Mouse (Mus musculus): ENCODE measurements around the gene Srsf6. TPM values are rescaled to one million over a fixed set of nuclear protein-coding genes. Genes with fewer than 3 reads are reported as not detected.

Srsf6 gene
- polyA plus RNA-seq, 1 experiment, result 46.1 TPM

- Histone ChIP-seq H3K36me3 (ENCODE audit: control insufficient read depth, insufficient read depth, low read length) (peaks cover 12% of the 10 kb centered on the region), H3K4me3 (ENCODE audit: low read depth, low read length) (no peak overlapping the region), H3K27ac (ENCODE audit: insufficient read depth, low read depth, low read length) (no peak overlapping the region), H3K4me1 (ENCODE audit: control insufficient read depth, insufficient read depth, insufficient read length, low read length) (peaks cover 7% of the 10 kb centered on the region; the same call in 1 of the 2 replicates), H3K27me3 (ENCODE audit: control insufficient read depth, insufficient read depth, low read length) (no peaks in the 10 kb centered on the region)
- 14% methylated on average over 11 of the region's 11 CpGs for WGBS
- TF ChIP-seq POLR2A (IDR thresholded peaks at IDR 0.05; ENCODE audit: low read depth, low read length) (no peak), CTCF (IDR thresholded peaks at IDR 0.05; ENCODE audit: extremely low read depth, insufficient read length, insufficient replicate concordance, low read depth, low read length) (no peak)
These were observed 12.6 kb downstream of the Srsf6 start for GRCm38 (mm10) chr2:162943931-162944330.

- Histone ChIP-seq H3K4me1 (ENCODE audit: control insufficient read depth, insufficient read depth, insufficient read length, low read length) (peaks cover 7% of the 10 kb centered on the region; the same call in 1 of the 2 replicates), H3K36me3 (ENCODE audit: control insufficient read depth, insufficient read depth, low read length) (no peaks in the 10 kb centered on the region), H3K27ac (ENCODE audit: insufficient read depth, low read depth, low read length) (no peak overlapping the region), H3K4me3 (ENCODE audit: low read depth, low read length) (no peak overlapping the region), H3K27me3 (ENCODE audit: control insufficient read depth, insufficient read depth, low read length) (no peaks in the 10 kb centered on the region)
- 87% methylated on average over 5 of the region's 5 CpGs for WGBS
- no peak for TF ChIP-seq CTCF (IDR thresholded peaks at IDR 0.05; ENCODE audit: extremely low read depth, insufficient read length, insufficient replicate concordance, low read depth, low read length)
- no peak for TF ChIP-seq POLR2A (IDR thresholded peaks at IDR 0.05; ENCODE audit: low read depth, low read length)
These were observed 15.6 kb downstream of the Srsf6 start for GRCm38 (mm10) chr2:162946964-162947363.

- H3K4me3 ChIP-seq (ENCODE audit: low read depth, low read length), result peak overlapping the region; percentile 34
- 26% methylated on average over 15 of the region's 15 CpGs for WGBS
- TF ChIP-seq CTCF (IDR thresholded peaks at IDR 0.05; ENCODE audit: extremely low read depth, insufficient read length, insufficient replicate concordance, low read depth, low read length) (no peak), POLR2A (IDR thresholded peaks at IDR 0.05; ENCODE audit: low read depth, low read length) (no peak)
These were observed 16.4 kb downstream of the Srsf6 start for GRCm38 (mm10) chr2:162947736-162948135.

GRCm38 (mm10) chr2:162948221-162948620 lies 16.9 kb downstream of the Srsf6 start:
- peak overlapping the region; percentile 34 for H3K4me3 ChIP-seq (ENCODE audit: low read depth, low read length)
- H3K27ac ChIP-seq (ENCODE audit: insufficient read depth, low read depth, low read length), result no peak overlapping the region
- H3K36me3 ChIP-seq (ENCODE audit: control insufficient read depth, insufficient read depth, low read length), result no peaks in the 10 kb centered on the region
- TF ChIP-seq CTCF (IDR thresholded peaks at IDR 0.05; ENCODE audit: extremely low read depth, insufficient read length, insufficient replicate concordance, low read depth, low read length) (no peak), POLR2A (IDR thresholded peaks at IDR 0.05; ENCODE audit: low read depth, low read length) (no peak)
- H3K4me1 ChIP-seq (ENCODE audit: control insufficient read depth, insufficient read depth, insufficient read length, low read length), result peaks cover 3% of the 10 kb centered on the region; the same call in 1 of the 2 replicates
- 61% methylated on average over 14 of the region's 14 CpGs for WGBS
- H3K27me3 ChIP-seq (ENCODE audit: control insufficient read depth, insufficient read depth, low read length), result no peaks in the 10 kb centered on the region

More at GRCm38 (mm10) chr2:162947736-162948135, 16.4 kb downstream of the Srsf6 start:
- no peak overlapping the region for H3K27ac ChIP-seq (ENCODE audit: insufficient read depth, low read depth, low read length)
- H3K36me3 ChIP-seq (ENCODE audit: control insufficient read depth, insufficient read depth, low read length), result no peaks in the 10 kb centered on the region
- H3K27me3 ChIP-seq (ENCODE audit: control insufficient read depth, insufficient read depth, low read length), result no peaks in the 10 kb centered on the region
- peaks cover 6% of the 10 kb centered on the region; the same call in 1 of the 2 replicates for H3K4me1 ChIP-seq (ENCODE audit: control insufficient read depth, insufficient read depth, insufficient read length, low read length)

GRCm38 (mm10) chr2:162950776-162951175 lies 19.4 kb downstream of the Srsf6 start:
- WGBS, result 90% methylated on average over 2 of the region's 2 CpGs
- Histone ChIP-seq H3K4me3 (ENCODE audit: low read depth, low read length) (no peak overlapping the region), H3K27ac (ENCODE audit: insufficient read depth, low read depth, low read length) (no peak overlapping the region), H3K27me3 (ENCODE audit: control insufficient read depth, insufficient read depth, low read length) (no peaks in the 10 kb centered on the region), H3K36me3 (ENCODE audit: control insufficient read depth, insufficient read depth, low read length) (no peaks in the 10 kb centered on the region), H3K4me1 (ENCODE audit: control insufficient read depth, insufficient read depth, insufficient read length, low read length) (peaks cover 3% of the 10 kb centered on the region; the same call in 1 of the 2 replicates)
- no peak for TF ChIP-seq POLR2A (IDR thresholded peaks at IDR 0.05; ENCODE audit: low read depth, low read length)
- TF ChIP-seq CTCF (IDR thresholded peaks at IDR 0.05; ENCODE audit: extremely low read depth, insufficient read length, insufficient replicate concordance, low read depth, low read length), result no peak

- TF ChIP-seq CTCF (IDR thresholded peaks at IDR 0.05; ENCODE audit: extremely low read depth, insufficient read length, insufficient replicate concordance, low read depth, low read length) (no peak), POLR2A (IDR thresholded peaks at IDR 0.05; ENCODE audit: low read depth, low read length) (no peak)
- Histone ChIP-seq H3K4me3 (ENCODE audit: low read depth, low read length) (no peak overlapping the region), H3K27ac (ENCODE audit: insufficient read depth, low read depth, low read length) (no peak overlapping the region), H3K27me3 (ENCODE audit: control insufficient read depth, insufficient read depth, low read length) (no peaks in the 10 kb centered on the region), H3K4me1 (ENCODE audit: control insufficient read depth, insufficient read depth, insufficient read length, low read length) (no peaks in the 10 kb centered on the region), H3K36me3 (ENCODE audit: control insufficient read depth, insufficient read depth, low read length) (no peaks in the 10 kb centered on the region)
- 86% methylated on average over 2 of the region's 2 CpGs for WGBS
These were observed 25.5 kb downstream of the Srsf6 start for GRCm38 (mm10) chr2:162956843-162957242.

- Histone ChIP-seq H3K36me3 (ENCODE audit: control insufficient read depth, insufficient read depth, low read length) (no peaks in the 10 kb centered on the region), H3K4me3 (ENCODE audit: low read depth, low read length) (no peak overlapping the region), H3K4me1 (ENCODE audit: control insufficient read depth, insufficient read depth, insufficient read length, low read length) (no peaks in the 10 kb centered on the region), H3K27me3 (ENCODE audit: control insufficient read depth, insufficient read depth, low read length) (no peaks in the 10 kb centered on the region), H3K27ac (ENCODE audit: insufficient read depth, low read depth, low read length) (no peak overlapping the region)
- 39% methylated on average over 10 of the region's 10 CpGs for WGBS
- TF ChIP-seq POLR2A (IDR thresholded peaks at IDR 0.05; ENCODE audit: low read depth, low read length) (no peak), CTCF (IDR thresholded peaks at IDR 0.05; ENCODE audit: extremely low read depth, insufficient read length, insufficient replicate concordance, low read depth, low read length) (no peak)
These were observed 30.0 kb downstream of the Srsf6 start for GRCm38 (mm10) chr2:162961321-162961720.
